In genomic region chr3:109692613-109693012, GRCm38 (mm10) we compare ENCODE assay signal across 20 mouse cellular contexts.
"Had no signal": no experiment of that assay in that cellular context is flagged by ENCODE, and none has a peak within 500 bp of the region (broad histone marks: within the 10 kb centered on the region; RNA-seq: fewer than 3 reads in every experiment).

No protein-coding gene starts in this region.

- H3K36me3 ChIP-seq: limb, embryonic 12.5 days; limb, embryonic 15.5 days had no signal

- ATAC-seq: intestine, postnatal 0 days; liver, postnatal 0 days; lung, postnatal 0 days; midbrain, embryonic 16.5 days had no signal

- H3K9me3 ChIP-seq: limb, embryonic 12.5 days; limb, embryonic 15.5 days; megakaryocyte, embryonic 14.5 days had no signal

- H3K27ac ChIP-seq: kidney, postnatal 0 days; layer of hippocampus, adult 2 months; limb, embryonic 12.5 days; limb, embryonic 15.5 days; liver, embryonic 14.5 days; stomach, postnatal 0 days had no signal

- H3K4me1 ChIP-seq: limb, embryonic 12.5 days; limb, embryonic 15.5 days; megakaryocyte, embryonic 14.5 days had no signal

- H3K4me2 ChIP-seq: limb, embryonic 12.5 days; limb, embryonic 15.5 days; liver, embryonic 11.5 days; lung, embryonic 14.5 days; midbrain, embryonic 11.5 days had no signal

- H3K27me3 ChIP-seq: limb, embryonic 12.5 days; limb, embryonic 15.5 days; megakaryocyte, embryonic 14.5 days had no signal

- DNase-seq: kidney, adult 2 months; kidney, postnatal 25 days; layer of hippocampus, adult 9-11 months; left cerebral cortex, postnatal 4 days; liver, postnatal 0 days; lung, embryonic 14.5 days; lung, postnatal 36 days; thymus, postnatal 25 days had no signal

- H3K9ac ChIP-seq: limb, embryonic 12.5 days; limb, embryonic 15.5 days; liver, embryonic 14.5 days; liver, postnatal 0 days; lung, embryonic 14.5 days had no signal

- H3K4me3 ChIP-seq: layer of hippocampus, adult 2 months; limb, embryonic 12.5 days; limb, embryonic 15.5 days; megakaryocyte, embryonic 14.5 days had no signal
